Mouse (Mus musculus) cerebellum, adult 2 months (tissue): Measurements from ENCODE around the gene Zpr1.

Experiments used
- CTCF ChIP-seq: fragments of 200-500 bp; IDR thresholded peaks from 2 replicates; pipeline ENCODE4 v1.5.1; 2011; ENCODE audit warnings: low read depth, mild to moderate bottlenecking, control low read depth, low read length, moderate library complexity, borderline replicate concordance; ENCODE audit not compliant: insufficient read depth
- POLR2A ChIP-seq: fragments of 200-500 bp; IDR thresholded peaks from 2 replicates; pipeline ENCODE4 v1.6.1; 2011; ENCODE audit warnings: low read length, control low read depth, borderline replicate concordance; ENCODE audit not compliant: insufficient read depth

DNA sequence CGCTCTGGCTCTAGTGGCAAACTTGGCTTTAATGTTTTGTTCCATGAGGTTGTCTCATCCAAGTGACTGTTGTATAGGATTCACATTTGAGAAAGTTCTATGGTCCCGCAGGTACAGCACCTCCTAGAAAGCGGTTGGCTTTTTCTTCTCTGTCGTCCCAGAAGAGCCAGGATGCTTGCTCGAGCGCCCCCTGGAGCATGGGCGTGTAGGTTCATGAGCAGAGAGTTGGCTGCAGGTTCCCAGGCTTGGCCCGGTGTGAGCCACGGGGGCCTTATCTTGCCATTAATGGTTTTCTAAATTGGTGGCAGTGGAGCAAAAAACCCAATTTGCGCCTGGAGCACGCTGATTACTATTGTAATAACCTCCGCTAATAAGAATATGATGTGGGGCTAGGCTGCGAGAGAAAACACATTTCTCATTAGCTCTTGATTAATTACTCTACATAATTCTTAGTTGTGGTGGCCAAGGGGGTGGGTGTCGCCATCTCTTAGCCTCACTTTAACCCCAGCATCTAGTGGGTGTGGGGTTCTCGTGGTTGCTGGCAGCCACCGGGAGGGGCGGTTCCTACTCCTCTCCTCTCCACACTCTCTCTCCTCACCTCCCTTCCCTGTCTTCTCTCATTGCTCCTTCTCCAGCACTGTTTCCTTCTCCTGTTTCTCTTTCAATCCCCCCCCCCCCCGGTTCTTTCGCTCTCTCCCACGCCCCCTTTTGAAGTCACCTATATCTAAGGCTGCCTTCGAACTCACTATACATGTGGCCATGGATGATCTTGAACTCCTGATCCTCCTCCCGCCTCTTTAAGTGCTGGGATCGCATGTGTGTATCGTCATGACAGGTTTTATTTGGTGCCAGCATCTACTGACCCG, 55.1 kb downstream of the Zpr1 start:
- TF ChIP-seq CTCF (peak; percentile 9; the same call in 1 of the 2 replicates), POLR2A (no peak)
